Mouse (Mus musculus): Measurements from ENCODE around the gene Rhbdd3.

DNA sequence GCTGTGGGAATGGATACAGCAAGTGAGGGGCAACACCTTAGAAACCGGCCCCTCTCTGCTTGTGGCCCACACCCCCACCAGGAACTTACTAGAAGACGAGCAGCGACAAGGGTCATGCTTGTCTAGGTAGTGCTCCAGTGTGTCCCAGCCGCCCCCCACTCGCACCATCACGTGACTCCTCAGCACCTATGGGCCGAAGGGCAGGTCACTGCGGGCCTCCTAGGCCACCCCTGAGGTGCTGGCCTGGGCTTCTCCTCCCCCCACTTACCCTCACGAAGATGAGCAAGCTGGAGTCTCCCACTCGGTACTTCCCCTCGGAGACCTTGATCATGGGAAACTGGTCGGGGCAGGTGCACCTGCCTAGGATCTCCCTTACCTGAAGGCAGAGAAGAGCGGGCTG lies 36.4 kb upstream of the Rhbdd3 start:
- TF ChIP-seq POLR2A (IDR thresholded peaks at IDR 0.05; ENCODE audit: borderline replicate concordance, extremely low read depth, low read depth, low read length): no peak
- TF ChIP-seq CTCF (IDR thresholded peaks at IDR 0.05; ENCODE audit: insufficient read depth, low read length): no peak

Measured in lung, adult 2 months (tissue).